Mouse (Mus musculus) spleen, adult 18-20 months (tissue): Measurements from ENCODE around the gene Acot13.
A peak's percentile ranks its signal among the peaks of the same experiment; 100 is the strongest.
"Not testable (repeated sequence)": the region's sequence is repeated elsewhere in the genome, so short reads cannot be mapped to it uniquely, and the experiment has no call there.

Experiments
- DNase-seq, 2 experiments: peaks; one replicate each; pipeline ENCODE4 v3.0.0; 2022; ENCODE audit warnings: mixed read lengths in 2 of 2

Acot13 gene

DNA sequence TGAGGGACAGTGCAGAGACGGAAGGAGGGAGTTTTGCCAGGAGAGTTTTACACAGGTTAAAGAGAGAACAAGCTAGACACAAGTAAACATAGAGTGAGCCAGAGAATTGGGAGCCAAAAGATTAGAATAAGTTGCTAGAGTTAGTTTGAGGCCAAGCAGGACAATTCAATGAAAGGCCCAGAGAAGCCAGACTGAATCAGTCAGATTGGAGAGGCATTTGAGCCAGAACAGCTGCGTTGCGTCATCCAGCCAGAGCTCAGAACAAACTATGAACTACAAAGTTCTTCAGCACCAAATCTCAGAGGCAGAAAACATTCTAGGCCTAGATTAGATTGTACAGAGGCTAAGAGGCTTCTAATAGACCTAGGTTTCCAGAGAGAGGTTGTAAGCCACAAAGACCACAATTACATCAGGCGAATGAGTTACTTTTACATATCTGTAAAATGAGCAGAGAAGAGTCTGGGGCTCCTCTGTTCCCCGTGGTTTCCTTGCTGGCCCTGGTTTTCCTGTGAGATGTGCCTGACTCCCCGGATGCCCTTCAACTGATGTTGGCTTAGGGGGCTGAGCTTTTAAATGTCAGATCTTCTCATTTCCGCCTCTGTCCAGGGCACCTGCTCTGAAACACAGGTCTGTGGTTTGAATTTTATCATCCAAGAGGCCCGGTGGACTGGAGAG, 52.5 kb downstream of the Acot13 start:
- no peak for DNase-seq

DNA sequence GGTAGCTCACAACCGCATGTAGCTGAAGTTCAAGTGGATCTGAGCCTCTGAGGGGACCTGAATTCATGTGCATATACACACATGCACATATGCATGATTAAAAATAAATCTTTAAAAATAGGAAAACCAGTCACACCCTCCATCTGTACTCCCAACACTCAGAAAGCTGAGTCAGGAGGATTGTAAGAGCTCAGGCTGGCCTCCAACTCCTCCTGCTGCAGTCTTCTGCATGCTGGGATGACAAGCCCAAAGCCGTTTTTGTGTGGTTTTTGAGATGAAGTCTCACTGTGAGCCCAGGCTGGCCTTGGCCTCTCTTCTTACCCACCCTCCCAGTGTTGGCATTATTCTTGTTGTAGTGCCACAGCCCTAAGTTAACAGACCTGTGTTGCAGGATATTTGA, 53.3 kb downstream of the Acot13 start:
- no peak for DNase-seq

DNA sequence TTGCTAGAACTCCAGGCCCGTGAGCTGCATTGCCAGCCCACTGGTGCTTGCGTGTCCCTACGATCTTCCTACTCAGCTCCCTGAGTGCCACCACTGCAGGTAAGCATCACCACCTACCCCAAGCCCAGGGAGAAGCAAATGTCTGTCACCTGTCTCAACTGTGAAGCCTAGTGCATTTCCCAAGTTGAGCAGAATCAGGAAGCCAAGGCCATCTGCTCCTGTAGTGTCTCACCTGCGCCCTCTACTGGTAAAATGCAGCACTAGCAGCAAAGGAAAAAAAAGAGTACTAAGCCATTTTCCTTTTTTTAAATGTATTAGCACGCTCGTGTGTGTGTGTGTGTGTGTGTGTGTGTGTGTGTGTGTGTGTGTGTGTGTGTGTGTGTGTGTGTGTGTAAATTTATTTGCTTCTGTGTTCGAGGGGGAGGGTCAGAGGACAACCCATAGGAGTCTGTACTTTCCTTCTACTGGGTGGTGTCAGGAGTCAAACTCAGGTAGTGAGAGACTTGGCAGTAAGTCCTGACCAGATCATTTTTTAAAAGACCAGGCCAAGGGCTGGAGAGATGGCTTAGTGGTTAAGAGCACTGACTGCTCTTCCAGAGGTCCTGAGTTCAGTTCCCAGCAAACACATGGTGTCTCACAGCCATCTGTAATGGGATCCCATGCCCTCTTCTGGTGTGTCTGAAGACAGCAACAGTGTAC, 55.0 kb downstream of the Acot13 start:
- DNase-seq = peak in 1 of 2 experiments; percentile 45

DNA sequence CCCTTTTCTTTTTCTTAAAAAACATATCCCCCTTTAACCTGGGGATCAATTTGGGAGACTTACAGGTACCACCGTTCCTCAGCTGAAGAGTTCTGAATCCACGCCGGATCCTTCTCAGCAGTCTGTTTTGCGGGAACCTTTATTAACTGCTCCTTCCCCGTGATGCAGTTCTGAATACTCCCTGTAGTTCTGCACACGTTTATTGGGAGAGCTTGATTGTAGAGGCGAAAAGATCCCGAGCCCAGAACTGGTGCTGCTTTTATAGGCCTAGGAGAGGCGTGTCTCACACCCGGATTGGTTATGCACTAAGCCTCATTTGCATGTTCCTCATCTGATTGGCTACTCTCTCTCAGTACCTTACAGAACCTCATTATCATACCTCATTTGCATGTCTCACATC, 59.9 kb downstream of the Acot13 start:
- DNase-seq = not testable (repeated sequence)
